Mouse (Mus musculus): Measurements from ENCODE around the gene Nppb. TPM values are rescaled to one million over a fixed set of nuclear protein-coding genes. Genes with fewer than 3 reads are reported as not detected.

Gene Nppb
- total and polyA plus RNA-seq, 3 experiments = not detected

DNA sequence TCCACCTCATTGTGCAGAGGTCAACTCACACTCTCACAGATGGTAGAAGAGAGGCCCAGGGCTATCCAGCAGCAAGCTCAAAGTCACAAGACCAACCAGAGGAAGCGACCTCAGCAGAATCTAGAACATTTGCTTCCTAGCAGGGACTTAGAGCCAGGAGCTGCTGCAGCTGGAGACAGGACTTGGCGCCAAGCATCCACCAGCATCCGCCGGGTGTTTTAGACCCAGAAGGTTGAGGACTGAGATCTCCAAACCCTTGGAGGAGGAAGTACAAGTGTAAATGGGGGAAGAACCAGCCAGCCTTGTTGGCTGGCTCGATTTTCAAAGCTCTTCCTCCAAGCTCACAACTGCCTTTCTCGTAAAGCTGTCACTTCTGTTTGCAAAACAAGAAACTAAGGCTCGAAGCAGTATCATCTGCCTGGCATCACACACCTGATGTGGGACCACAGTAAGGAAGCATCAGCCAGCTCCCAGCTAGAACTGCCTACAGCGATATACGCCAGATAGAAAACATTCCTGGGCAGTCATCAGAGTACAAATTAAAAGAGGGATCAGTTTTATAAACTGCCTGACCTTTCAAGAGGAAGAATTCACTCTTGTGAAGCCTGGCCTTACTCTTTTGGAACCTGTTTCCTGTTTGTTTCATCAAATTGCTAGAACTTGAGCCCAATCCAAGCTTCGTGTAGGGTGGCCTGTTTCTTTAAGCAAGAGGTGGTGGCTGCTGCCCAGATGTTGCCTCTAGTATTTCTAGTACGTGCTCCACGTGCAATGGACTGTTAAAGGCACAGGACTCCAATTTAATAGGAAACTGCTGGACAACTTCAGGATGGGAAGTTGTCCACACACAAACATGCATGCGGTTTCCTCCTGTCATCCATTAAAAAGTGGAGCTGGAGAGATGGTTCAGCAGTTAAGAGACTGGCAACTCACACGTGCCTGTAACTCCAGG lies 47.2 kb upstream of the Nppb start:
- ATAC-seq (ENCODE audit: extremely low read depth, insufficient number of reproducible peaks, low FRiP score, poor library complexity, severe bottlenecking) (no peak), DNase-seq (ENCODE audit: low spot score) (no peak)
- Histone ChIP-seq H3K36me3 (replicated peaks) (peaks cover 17% of the 10 kb centered on the region), H3K9me3 (replicated peaks) (no peaks in the 10 kb centered on the region), H3K4me1 (ENCODE audit: insufficient read depth, low read depth, low read length) (peaks cover 55% of the 10 kb centered on the region), H3K27me3 (ENCODE audit: insufficient read depth, low read length) (peaks cover 43% of the 10 kb centered on the region), H3K4me3 (ENCODE audit: low read depth, low read length) (no peak overlapping the region)
- TF ChIP-seq CTCF (IDR thresholded peaks at IDR 0.05; ENCODE audit: low read depth, low read length) = no peak
- no peak for TF ChIP-seq GATA1 (IDR thresholded peaks at IDR 0.05; ENCODE audit: borderline replicate concordance, low read length)
- TF ChIP-seq GATA2 (IDR thresholded peaks at IDR 0.05; ENCODE audit: borderline replicate concordance, low read depth, low read length) = no peak
- TF ChIP-seq POLR2AphosphoS5 (IDR thresholded peaks at IDR 0.05; ENCODE audit: insufficient replicate concordance, low read depth, low read length) = no peak
- TF ChIP-seq TAL1 (conservative IDR thresholded peaks at IDR 0.05; ENCODE audit: low read depth, low read length) = no peak

DNA sequence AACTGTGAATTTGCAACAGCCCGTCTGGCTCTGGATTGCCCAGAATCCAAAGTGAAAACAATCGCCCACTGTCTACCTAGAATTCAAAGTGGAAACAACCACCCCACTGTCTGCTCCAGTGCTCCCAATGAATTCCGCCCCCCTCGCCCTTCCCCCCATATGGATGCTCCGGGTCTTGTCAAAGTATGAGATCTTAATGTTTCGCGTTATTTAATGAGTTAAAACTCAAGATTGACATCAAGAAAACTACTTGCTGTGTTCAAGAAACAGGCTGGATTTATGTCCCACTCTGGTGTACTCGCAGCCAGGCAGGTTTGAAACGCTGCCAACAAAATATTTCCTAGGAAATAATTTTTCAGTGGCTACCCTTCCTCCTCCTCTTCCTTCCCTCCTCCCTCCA lies 45.5 kb upstream of the Nppb start:
- TF ChIP-seq GATA2 (IDR thresholded peaks at IDR 0.05; ENCODE audit: borderline replicate concordance, low read depth, low read length) (no peak), GATA1 (IDR thresholded peaks at IDR 0.05; ENCODE audit: borderline replicate concordance, low read length) (no peak), CTCF (IDR thresholded peaks at IDR 0.05; ENCODE audit: low read depth, low read length) (no peak), POLR2AphosphoS5 (IDR thresholded peaks at IDR 0.05; ENCODE audit: insufficient replicate concordance, low read depth, low read length) (no peak), TAL1 (conservative IDR thresholded peaks at IDR 0.05; ENCODE audit: low read depth, low read length) (no peak)
- peaks cover 69% of the 10 kb centered on the region for H3K4me1 ChIP-seq (ENCODE audit: insufficient read depth, low read depth, low read length)
- no peaks in the 10 kb centered on the region for H3K9me3 ChIP-seq (replicated peaks)
- DNase-seq (ENCODE audit: low spot score) (no peak), ATAC-seq (ENCODE audit: extremely low read depth, insufficient number of reproducible peaks, low FRiP score, poor library complexity, severe bottlenecking) (no peak)
- H3K4me3 ChIP-seq (ENCODE audit: low read depth, low read length) = no peak overlapping the region; the same call in 1 of the 2 replicates
- peaks cover 34% of the 10 kb centered on the region for H3K36me3 ChIP-seq (replicated peaks)
- H3K27me3 ChIP-seq (ENCODE audit: insufficient read depth, low read length) = peaks cover 32% of the 10 kb centered on the region

DNA sequence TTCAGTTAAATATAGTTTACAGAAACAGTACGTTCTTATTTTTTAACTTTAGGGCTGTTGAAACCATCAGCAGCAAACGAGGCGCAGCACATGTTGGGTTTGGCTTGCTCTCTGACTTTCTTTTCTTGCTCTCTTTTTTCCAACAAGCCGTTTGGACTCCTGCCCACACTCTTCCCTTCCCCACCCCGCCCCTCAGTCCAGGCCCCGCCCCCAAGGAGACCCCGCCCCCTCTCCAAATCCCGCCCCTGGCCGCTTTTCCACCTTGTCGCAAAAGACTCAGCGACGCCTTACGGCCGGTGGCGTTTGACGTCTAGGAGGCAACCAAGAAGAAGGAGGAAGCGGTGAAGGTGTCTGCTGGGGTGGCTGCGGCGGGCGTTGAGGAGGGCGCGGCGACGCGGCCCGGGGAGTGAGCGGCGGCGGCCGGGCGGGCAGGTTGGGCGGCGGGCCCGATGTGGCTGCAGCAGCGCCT lies 45.0 kb upstream of the Nppb start, which contains the start of gene 2510039O18Rik:
TSS of gene 2510039O18Rik (plus strand) at position 320 of the 469 bp plus-strand sequence.
- peak within 1 kb of the TSS; percentile 97 for H3K4me3 ChIP-seq (ENCODE audit: low read depth, low read length)
- H3K27me3 ChIP-seq (ENCODE audit: insufficient read depth, low read length) = peaks cover 27% of the 10 kb centered on the region
- TF ChIP-seq CTCF (IDR thresholded peaks at IDR 0.05; ENCODE audit: low read depth, low read length) (no peak), POLR2AphosphoS5 (IDR thresholded peaks at IDR 0.05; ENCODE audit: insufficient replicate concordance, low read depth, low read length) (no peak), TAL1 (conservative IDR thresholded peaks at IDR 0.05; ENCODE audit: low read depth, low read length) (no peak), GATA2 (IDR thresholded peaks at IDR 0.05; ENCODE audit: borderline replicate concordance, low read depth, low read length) (no peak), GATA1 (IDR thresholded peaks at IDR 0.05; ENCODE audit: borderline replicate concordance, low read length) (no peak)
- H3K4me1 ChIP-seq (ENCODE audit: insufficient read depth, low read depth, low read length) = peaks cover 73% of the 10 kb centered on the region
- H3K36me3 ChIP-seq (replicated peaks) = peaks cover 39% of the 10 kb centered on the region
- ATAC-seq (ENCODE audit: extremely low read depth, insufficient number of reproducible peaks, low FRiP score, poor library complexity, severe bottlenecking) (peak; percentile 25), DNase-seq (ENCODE audit: low spot score) (peak; percentile 78)
- no peaks in the 10 kb centered on the region for H3K9me3 ChIP-seq (replicated peaks)

DNA sequence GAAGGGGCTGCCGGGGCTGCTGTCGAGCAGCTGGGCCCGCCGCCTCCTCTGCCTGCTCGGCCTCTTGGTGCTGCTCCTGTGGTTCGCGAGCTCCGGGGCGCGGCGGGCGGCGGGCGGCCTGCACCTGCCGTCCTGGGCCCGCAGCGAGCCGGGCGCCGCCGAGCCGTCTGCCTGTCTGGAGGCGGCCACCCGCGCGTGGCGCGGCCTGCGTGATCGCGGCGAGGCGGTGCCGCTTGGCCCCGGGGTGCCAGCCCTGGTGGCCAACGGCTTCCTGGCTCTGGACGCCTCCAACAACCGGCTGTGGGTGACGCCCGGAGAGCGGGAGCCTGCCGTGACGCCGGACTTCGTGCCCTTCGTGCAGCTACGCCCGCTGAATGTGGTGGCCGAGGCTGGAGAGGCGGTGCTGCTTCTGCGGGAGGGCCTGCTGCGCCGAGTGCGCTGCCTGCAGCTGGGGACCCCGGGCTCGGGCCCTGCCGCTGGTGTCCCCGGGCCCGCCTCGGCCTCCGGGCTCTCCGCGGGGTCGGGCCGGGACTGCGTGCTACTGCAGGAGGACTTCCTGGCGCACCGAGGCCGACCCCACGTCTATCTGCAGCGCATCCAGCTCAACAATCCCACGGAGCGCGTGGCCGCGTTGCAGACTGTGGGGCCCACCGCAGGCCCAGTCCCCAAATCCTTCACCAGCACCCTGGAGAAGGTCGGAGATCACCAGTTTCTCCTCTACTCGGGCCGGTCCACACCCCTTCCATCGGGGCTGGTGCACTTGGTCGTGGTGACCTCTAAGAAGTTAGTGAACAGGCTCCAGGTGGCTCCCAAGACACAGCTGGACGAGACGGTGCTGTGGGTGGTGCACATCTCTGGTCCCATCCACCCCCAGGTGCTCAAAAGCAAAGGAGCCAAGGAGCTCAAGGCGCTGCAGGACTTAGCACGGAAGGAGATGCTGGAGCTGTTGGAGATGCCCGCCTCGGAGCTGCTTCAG lies 44.3 kb upstream of the Nppb start:
- Histone ChIP-seq H3K4me3 (ENCODE audit: low read depth, low read length) (peak overlapping the region; percentile 97), H3K9me3 (replicated peaks) (no peaks in the 10 kb centered on the region), H3K36me3 (replicated peaks) (peaks cover 46% of the 10 kb centered on the region), H3K27me3 (ENCODE audit: insufficient read depth, low read length) (peaks cover 20% of the 10 kb centered on the region), H3K4me1 (ENCODE audit: insufficient read depth, low read depth, low read length) (peaks cover 72% of the 10 kb centered on the region)
- ATAC-seq (ENCODE audit: extremely low read depth, insufficient number of reproducible peaks, low FRiP score, poor library complexity, severe bottlenecking) = no peak
- TF ChIP-seq CTCF (IDR thresholded peaks at IDR 0.05; ENCODE audit: low read depth, low read length) (no peak), TAL1 (conservative IDR thresholded peaks at IDR 0.05; ENCODE audit: low read depth, low read length) (no peak), GATA1 (IDR thresholded peaks at IDR 0.05; ENCODE audit: borderline replicate concordance, low read length) (no peak), GATA2 (IDR thresholded peaks at IDR 0.05; ENCODE audit: borderline replicate concordance, low read depth, low read length) (no peak), POLR2AphosphoS5 (IDR thresholded peaks at IDR 0.05; ENCODE audit: insufficient replicate concordance, low read depth, low read length) (no peak)
- DNase-seq (ENCODE audit: low spot score) = peak; percentile 37

DNA sequence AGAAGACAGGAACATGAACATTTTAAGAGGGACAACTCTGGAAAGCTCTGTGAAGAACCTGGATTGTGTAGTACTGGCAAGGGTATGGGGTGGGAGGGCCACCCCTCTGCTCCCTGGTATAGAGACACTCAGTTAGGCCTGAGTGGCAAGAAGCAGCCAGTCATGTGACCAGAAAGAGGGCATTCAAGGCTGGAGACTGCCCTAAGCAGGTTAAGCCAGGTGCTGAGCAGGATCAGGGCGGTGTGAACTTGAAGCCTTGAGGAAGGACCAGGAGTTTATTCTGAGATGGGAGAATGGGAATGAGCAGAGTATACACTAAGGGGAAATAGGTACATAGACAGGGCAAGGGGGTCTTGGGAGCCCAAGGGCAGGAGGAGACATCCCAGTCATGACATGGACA lies 42.6 kb upstream of the Nppb start:
- TF ChIP-seq TAL1 (conservative IDR thresholded peaks at IDR 0.05; ENCODE audit: low read depth, low read length) = no peak
- no peak for TF ChIP-seq POLR2AphosphoS5 (IDR thresholded peaks at IDR 0.05; ENCODE audit: insufficient replicate concordance, low read depth, low read length)
- TF ChIP-seq GATA2 (IDR thresholded peaks at IDR 0.05; ENCODE audit: borderline replicate concordance, low read depth, low read length) = no peak
- TF ChIP-seq GATA1 (IDR thresholded peaks at IDR 0.05; ENCODE audit: borderline replicate concordance, low read length) = no peak
- TF ChIP-seq CTCF (IDR thresholded peaks at IDR 0.05; ENCODE audit: low read depth, low read length) = no peak
- no peak for ATAC-seq (ENCODE audit: extremely low read depth, insufficient number of reproducible peaks, low FRiP score, poor library complexity, severe bottlenecking)
- Histone ChIP-seq H3K4me3 (ENCODE audit: low read depth, low read length) (peak overlapping the region; percentile 60; the same call in 1 of the 2 replicates), H3K27me3 (ENCODE audit: insufficient read depth, low read length) (peaks cover 10% of the 10 kb centered on the region), H3K9me3 (replicated peaks) (no peaks in the 10 kb centered on the region), H3K4me1 (ENCODE audit: insufficient read depth, low read depth, low read length) (peaks cover 67% of the 10 kb centered on the region), H3K36me3 (replicated peaks) (peaks cover 63% of the 10 kb centered on the region)
- no peak for DNase-seq (ENCODE audit: low spot score)
